Mouse (Mus musculus): Measurements from ENCODE around the gene Olfr690.
"Not testable (repeated sequence)": the region's sequence is repeated elsewhere in the genome, so short reads cannot be mapped to it uniquely, and the experiment has no call there.

Olfr690 gene

DNA sequence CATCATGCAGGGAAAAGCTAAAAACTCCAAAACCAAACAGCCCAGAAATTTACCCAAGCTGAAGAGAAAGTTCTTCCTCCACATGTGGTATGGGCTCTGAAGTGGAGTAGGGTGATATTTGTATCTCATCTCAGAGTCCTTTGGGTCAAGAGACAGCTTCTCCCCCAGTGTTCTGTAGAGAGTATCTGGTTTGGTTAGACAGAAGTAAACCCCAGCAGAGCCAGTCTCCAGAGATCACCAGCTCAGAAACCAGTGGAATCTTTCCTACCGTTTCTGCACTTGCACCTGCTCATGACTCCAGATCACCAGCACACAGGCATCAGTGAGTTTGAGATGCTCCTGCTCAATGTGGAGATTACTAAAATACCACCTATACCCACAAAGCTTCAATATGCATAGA is at the start of gene Olfr690:
Gene Olfr690 (minus strand): TSS at position 101 of the 400 bp plus-strand sequence.
- DNase-seq (ENCODE audit: low spot score in 2 of 2): no peak

DNA sequence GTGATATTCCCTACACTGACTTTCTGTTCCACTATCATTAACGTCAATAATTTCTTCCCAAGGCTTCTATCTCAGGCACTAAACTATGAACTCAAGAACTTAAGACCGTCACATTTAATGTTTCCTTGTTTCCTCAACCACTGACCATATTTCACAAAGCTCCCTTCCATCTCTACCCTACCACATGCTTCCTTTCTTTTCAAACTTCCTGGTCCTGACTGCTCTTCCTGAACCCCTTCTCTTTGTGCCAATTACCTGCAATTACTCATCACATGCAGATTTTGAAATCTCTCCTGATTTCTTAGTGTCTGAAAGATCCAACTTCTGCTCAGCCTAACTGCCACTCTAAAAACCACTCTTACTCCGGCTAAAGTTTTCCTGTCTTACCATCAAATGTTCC is 46.4 kb upstream of the Olfr690 start:
- DNase-seq (ENCODE audit: low spot score in 2 of 2): no peak

GRCm38 (mm10) chr7:105374866-105375265 is 41.0 kb upstream of the Olfr690 start, which contains the start of gene Gm5901:
TSS of gene Gm5901 (plus strand) at chr7:105375038.
- DNase-seq (ENCODE audit: low spot score in 2 of 2): no peak

- peak in 1 of 2 experiments; percentile 18 for DNase-seq (ENCODE audit: low spot score in 2 of 2)
Observed at GRCm38 (mm10) chr7:105373976-105374375, 40.1 kb upstream of the Olfr690 start.

DNA sequence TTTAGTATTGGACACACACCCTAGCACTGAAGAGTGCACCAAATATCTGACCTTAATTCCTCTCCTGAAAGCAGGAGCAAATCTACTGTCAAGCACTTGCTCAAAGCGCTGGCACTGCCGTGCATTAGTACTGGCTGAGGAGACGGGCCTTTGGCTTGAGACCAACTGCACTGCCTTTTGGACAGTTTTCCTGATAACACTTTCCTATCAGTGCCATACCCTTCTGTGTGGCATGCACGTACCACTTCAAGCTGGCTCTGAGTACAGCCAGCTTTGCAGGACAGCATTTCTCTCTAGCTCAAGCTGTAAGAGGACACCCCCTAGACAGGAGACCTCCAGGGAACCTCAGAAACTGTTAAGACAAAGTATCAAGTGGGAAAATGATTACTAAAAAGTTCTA is 39.6 kb upstream of the Olfr690 start:
- no peak for DNase-seq (ENCODE audit: low spot score in 2 of 2)

DNA sequence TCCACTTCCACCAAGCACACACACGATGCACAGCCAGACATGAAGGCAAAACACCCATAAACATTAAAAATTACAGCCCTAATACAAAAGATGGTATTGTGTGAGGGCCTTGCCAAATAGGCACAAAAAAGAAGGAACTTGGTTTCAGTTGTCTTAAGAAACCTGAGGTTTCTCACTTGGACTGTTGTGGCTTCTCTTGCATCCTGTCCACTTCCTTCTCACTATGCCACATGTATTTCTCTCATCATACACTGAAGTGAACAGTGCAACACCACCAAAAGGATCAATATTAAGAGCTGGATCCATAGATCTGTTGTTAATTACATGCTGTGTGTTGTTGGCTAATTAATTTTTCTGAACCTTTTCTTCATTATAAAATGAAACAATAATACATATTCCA is 39.0 kb upstream of the Olfr690 start:
- DNase-seq (ENCODE audit: low spot score in 2 of 2): no peak

DNA sequence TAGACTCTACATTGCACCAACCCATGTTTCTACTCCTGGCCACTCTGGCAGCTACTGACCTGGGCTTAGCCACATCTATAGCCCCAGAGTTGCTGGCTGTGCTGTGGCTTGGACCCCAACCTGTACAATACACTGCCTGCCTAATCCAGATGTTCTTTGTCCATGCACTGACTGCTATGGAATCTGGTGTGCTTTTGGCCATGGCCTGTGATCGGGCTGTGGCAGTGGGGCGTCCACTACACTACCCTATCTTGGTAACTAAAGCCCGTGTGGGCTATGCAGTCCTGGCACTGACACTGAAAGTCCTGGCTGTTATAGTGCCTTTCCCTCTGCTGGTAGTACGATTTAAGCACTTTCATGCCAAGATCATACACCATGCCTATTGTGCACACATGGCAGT is 34.6 kb upstream of the Olfr690 start:
- DNase-seq (ENCODE audit: low spot score in 2 of 2): no peak

GRCm38 (mm10) chr7:105367930-105368329 is 34.0 kb upstream of the Olfr690 start, which contains the start of gene Olfr692:
TSS of gene Olfr692 (plus strand) at chr7:105368230.
- DNase-seq (ENCODE audit: low spot score in 2 of 2): no peak

- no peak for DNase-seq (ENCODE audit: low spot score in 2 of 2)
Observed at GRCm38 (mm10) chr7:105367268-105367667, 33.4 kb upstream of the Olfr690 start.

GRCm38 (mm10) chr7:105361713-105362112 is 27.8 kb upstream of the Olfr690 start:
- no peak for DNase-seq (ENCODE audit: low spot score in 2 of 2)

DNA sequence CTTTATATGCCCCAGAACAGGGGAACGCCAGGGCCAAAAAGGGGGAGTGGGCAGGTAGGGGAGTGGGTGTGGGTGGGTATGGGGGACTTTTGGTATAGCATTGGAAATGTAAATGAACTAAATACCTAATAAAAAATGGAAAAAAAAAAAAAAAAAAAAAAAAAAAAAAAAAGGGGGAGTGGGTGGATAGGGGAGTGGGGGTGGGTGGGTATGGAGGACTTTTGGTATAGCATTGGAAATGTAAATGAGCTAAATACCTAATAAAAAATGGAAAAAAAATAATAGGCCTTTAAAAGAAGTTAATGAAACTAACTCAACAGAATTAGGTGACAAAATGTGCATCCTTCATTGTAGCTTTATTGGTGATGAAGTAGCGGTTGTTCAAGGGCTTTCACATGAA is 22.6 kb upstream of the Olfr690 start:
- DNase-seq (ENCODE audit: low spot score in 2 of 2): not testable (repeated sequence)

GRCm38 (mm10) chr7:105356064-105356463 is 22.2 kb upstream of the Olfr690 start:
- not testable (repeated sequence) for DNase-seq (ENCODE audit: low spot score in 2 of 2)

- no peak for DNase-seq (ENCODE audit: low spot score in 2 of 2)
Observed at GRCm38 (mm10) chr7:105342752-105343151, 8.8 kb upstream of the Olfr690 start.

GRCm38 (mm10) chr7:105342170-105342569 is 8.3 kb upstream of the Olfr690 start, which contains the start of gene Olfr691:
TSS of gene Olfr691 (minus strand) at chr7:105342270.
- DNase-seq (ENCODE audit: low spot score in 2 of 2): no peak

DNA sequence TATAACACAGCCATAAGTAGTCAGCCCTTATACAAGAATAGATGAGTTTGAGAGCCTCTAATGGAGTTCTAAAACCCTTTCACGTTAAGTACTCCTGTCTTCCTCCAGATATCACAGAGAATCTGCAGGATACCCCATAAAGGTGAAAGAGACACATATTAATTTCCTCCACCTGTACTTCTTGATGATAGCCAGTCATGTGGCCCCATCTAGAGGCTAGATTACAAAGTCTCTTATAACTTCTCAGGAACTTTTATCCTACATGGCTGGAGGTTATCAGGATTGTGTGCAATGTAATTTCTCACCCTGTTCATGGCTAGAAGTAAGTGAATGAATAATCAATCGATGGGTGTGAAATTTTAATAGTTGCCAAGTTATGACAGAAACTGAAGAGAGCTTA is 8.6 kb downstream of the Olfr690 start:
- DNase-seq (ENCODE audit: low spot score in 2 of 2): no peak

- no peak for DNase-seq (ENCODE audit: low spot score in 2 of 2)
Observed at GRCm38 (mm10) chr7:105310865-105311264, 23.0 kb downstream of the Olfr690 start, which contains the start of gene Olfr689. TSS of gene Olfr689 (plus strand) at chr7:105311165.

GRCm38 (mm10) chr7:105290051-105290450 is 43.9 kb downstream of the Olfr690 start:
- no peak for DNase-seq (ENCODE audit: low spot score in 2 of 2)

DNA sequence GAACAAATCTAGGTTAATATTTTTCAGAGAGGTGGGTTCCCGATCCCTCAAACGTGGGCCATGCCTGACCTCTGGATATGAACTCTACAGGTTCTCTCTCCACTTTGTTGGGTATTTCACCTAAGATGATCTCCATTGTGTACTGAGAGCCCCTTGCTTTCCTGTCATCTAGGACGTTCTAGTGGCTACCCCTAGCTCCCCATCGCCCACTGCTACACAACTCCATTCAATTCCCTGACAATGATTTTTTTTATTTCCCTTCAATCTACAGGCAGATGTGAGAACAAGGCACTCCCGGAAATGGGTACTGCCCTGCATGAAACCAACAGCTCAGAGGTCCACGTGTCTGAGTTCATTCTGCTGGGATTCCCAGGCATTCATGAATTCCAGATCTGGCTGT is 46.1 kb downstream of the Olfr690 start, which contains the start of gene Olfr688:
Gene Olfr688 (plus strand): TSS at position 301 of the 400 bp plus-strand sequence.
- DNase-seq (ENCODE audit: low spot score in 2 of 2): no peak
